Mouse (Mus musculus): Measurements from ENCODE around the gene Cdk2ap1. TPM values are rescaled to one million over a fixed set of nuclear protein-coding genes. Genes with fewer than 3 reads are reported as not detected.

Gene Cdk2ap1
- polyA plus RNA-seq (2017; shearing (Covaris generic)): 100 to 1,000 TPM; 128 to 150 TPM

DNA sequence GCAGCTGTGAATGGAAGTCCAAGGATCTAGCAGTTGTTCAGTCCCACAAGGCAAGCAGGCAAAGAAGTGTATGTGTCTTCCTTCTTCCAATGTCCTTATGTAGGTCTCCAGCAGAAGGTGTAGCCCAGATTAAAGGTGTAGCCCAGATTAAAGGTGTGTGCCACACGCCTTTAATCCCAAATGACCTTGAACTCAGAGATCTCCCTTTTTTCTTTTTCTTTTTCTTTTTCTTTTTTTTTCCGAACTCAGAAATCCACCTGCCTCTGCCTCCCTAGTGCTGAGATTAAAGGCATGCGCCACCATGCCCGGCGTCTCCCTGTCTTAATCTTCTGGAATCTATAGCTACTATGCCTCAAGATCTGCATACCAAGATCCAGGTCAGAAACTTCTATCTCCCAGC lies at the start of gene Cdk2ap1:
Gene Cdk2ap1, minus strand, starts transcription at position 101 of the 400 bp plus-strand sequence.

DNA sequence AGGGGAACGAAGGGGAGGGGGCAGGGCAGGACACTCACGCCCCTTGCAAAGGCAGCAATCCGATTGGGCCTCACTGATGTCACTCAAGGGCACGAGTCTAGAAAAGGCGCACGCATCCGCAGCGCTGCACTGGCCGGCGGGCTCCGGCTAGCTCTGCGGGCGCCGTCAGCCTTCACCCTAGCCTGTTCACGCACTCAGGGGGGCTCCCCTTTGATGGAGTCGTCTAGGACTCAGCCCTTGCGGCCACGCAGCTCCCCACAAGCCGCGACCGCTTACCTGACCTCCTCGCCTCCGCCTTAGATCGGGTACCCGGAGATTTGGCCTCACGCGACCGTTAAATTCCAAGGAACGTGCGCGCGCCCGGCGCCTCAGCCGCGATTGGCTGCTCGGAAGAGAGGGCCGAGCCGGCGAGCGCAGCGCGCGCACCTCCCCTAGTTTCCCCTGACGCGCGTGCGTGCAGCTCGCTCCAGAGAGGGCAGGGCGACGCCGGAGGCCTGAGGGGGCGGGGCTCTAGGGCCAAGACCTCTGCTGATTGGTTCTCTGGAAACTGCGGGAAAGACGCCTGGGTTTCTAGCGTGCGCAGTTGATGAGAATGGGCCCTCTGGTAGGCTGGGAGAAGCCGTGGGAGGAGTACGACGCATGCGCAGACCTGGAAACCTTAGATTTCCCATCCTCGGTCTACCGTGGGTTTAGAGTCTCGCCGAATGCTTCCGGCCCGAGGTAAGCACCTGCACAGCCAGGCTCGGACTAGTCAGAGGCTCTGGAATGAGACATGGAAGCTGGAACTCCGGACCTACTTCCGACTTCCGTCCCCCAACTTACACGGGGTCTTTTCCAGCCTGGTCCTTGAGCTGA lies 35.1 kb downstream of the Cdk2ap1 start, which contains the start of the genes Mphosph9 and 2810006K23Rik:
Gene Mphosph9, minus strand, starts transcription at position 463 of the 855 bp plus-strand sequence.
Gene 2810006K23Rik, plus strand, starts transcription at position 580 of the 855 bp plus-strand sequence.

Other genes starting within 250 kb of the Cdk2ap1 start
- gene Arl6ip4, start 247.0 kb downstream of the Cdk2ap1 start, polyA plus RNA-seq (2017; shearing (Covaris generic)): 10 to 100 TPM; 78.8 to 83.3 TPM
- gene Pitpnm2, start 113.3 kb downstream of the Cdk2ap1 start, polyA plus RNA-seq (2017; shearing (Covaris generic)): 10 to 100 TPM; 11.6 to 14.3 TPM
- 10 to 100 TPM; 18.8 to 26.8 TPM for gene Mphosph9, start 35.1 kb downstream of the Cdk2ap1 start, polyA plus RNA-seq (2017; shearing (Covaris generic))
- gene 2810006K23Rik, start 35.0 kb downstream of the Cdk2ap1 start, polyA plus RNA-seq (2017; shearing (Covaris generic)): 10 to 100 TPM; 11.5 TPM
- gene Sbno1, start 62.9 kb upstream of the Cdk2ap1 start, polyA plus RNA-seq (2017; shearing (Covaris generic)): 100 to 1,000 TPM in 1 of 2 experiments, 10 to 100 TPM in 1; 98.7 to 103 TPM
- 10 to 100 TPM; 68.4 to 90.9 TPM for gene Kmt5a, start 76.8 kb upstream of the Cdk2ap1 start, polyA plus RNA-seq (2017; shearing (Covaris generic))
- gene Rilpl2, start 115.3 kb upstream of the Cdk2ap1 start, polyA plus RNA-seq (2017; shearing (Covaris generic)): 100 to 1,000 TPM in 1 of 2 experiments, 10 to 100 TPM in 1; 60.1 to 101 TPM
- gene Snrnp35, start 120.1 kb upstream of the Cdk2ap1 start, polyA plus RNA-seq (2017; shearing (Covaris generic)): 1 to 10 TPM; 6.5 to 8.3 TPM
- 1 to 10 TPM; 4.3 to 5.5 TPM for gene Rilpl1, start 168.3 kb upstream of the Cdk2ap1 start, polyA plus RNA-seq (2017; shearing (Covaris generic))
- gene Tmed2, start 177.6 kb upstream of the Cdk2ap1 start, polyA plus RNA-seq (2017; shearing (Covaris generic)): 100 to 1,000 TPM; 431 to 569 TPM
- gene Ddx55, start 189.8 kb upstream of the Cdk2ap1 start, polyA plus RNA-seq (2017; shearing (Covaris generic)): 10 to 100 TPM; 20.7 to 30.6 TPM
- gene Eif2b1, start 216.0 kb upstream of the Cdk2ap1 start, polyA plus RNA-seq (2017; shearing (Covaris generic)): 10 to 100 TPM; 38.8 to 44.2 TPM
- 10 to 100 TPM; 41.4 to 53.3 TPM for gene Gtf2h3, start 216.1 kb upstream of the Cdk2ap1 start, polyA plus RNA-seq (2017; shearing (Covaris generic))

Data from inflammation-experienced regulatory T-cells (primary cell).